Mouse (Mus musculus) layer of hippocampus, adult 8-10 months (tissue): ENCODE measurements around the gene Gm10272. TPM values are rescaled to one million over a fixed set of nuclear protein-coding genes. Genes with fewer than 3 reads are reported as not detected.
"Not testable (repeated sequence)": the region's sequence is repeated elsewhere in the genome, so short reads cannot be mapped to it uniquely, and the experiment has no call there.

Source experiments
- DNase-seq, 2 experiments: peaks; one replicate each; pipeline ENCODE4 v3.0.0; 2022; ENCODE audit warnings: low spot score in 2 of 2
- total RNA-seq, 4 experiments: library from RNA; stranded (reverse); gene quantifications; 2 replicates each; pipeline ENCODE4 v1.2.4; 2022

Gene Gm10272
- total RNA-seq, 4 experiments from 2014 or later = not detected

DNA sequence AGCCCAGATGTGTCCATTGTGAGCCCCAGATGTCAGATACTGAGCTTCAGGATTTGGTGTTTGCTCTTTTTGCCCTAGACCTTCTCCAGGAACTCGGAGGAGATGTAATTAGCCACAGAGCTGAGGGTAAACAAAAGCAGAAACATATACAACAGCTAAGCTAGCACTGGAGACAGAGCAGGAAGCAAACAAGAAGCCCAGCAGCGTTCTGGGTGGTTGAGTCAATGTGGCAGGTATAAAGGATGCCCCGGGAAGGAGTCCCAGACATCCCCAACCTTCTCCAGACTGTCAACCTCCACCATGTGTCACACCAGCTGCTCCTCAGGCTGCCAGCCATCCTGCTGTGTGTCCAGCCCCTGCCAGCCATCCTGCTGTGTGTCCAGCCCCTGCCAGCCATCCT lies 19.8 kb downstream of the Gm10272 start, which contains the start of gene Gm10100:
Gene Gm10100, plus strand, starts transcription at position 301 of the 400 bp plus-strand sequence.
- no peak for DNase-seq

DNA sequence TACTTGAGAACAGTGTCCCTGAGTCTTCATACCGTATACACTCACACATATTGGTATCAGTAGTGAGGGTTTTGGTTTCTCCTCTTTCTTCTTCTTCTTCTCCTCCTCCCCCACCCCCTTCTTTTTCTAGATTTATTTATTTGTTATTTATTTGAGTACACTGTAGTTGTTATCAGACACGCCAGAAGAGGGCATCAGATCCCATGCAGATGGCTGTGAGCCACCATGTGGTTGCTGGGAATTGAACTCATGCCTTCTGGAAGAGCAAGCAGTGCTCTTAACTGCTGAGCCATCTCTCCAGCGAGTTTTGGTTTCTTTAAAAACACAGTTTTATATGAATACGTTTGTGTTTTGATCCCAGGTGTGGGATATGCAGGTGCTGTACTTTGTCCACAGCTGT lies 21.9 kb downstream of the Gm10272 start:
- no peak for DNase-seq

DNA sequence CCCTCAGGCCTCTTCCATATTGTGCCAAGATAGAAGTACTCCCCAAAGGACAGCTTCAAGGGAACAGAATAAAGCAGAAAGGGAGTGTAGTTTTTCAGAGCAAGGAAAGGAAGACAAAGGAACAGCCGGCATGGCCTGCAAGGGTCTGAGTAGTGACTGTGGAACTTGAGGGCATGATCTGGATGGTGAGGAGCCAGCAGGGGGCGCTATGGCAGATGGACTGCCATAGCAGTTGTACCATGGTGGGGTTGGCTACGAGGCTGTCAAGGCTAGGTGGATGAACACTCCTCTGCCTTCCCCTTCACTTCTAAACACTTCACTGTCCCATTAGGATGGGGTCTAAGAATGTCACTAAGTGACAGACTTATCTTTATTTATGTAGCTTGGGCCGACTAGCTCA lies 22.8 kb downstream of the Gm10272 start:
- no peak for DNase-seq

DNA sequence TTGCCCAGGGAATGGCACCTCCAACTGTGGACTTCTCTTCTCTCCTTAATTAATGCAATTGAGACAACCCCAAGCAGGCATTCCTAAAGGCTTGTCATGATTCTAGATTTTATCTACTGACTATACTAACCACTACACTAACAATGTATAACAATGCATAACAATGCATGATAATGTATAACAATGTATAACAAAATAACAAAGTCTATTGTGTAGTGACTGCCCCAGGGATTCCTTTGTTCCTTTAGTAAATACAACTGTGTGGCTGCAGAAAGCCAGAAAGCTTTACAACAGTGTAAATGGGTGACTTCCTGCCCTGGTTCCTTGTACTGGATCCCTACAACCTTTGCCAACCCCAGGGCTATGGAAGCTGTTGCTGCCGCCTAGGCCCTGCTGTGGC lies 29.5 kb downstream of the Gm10272 start:
- DNase-seq = no peak

DNA sequence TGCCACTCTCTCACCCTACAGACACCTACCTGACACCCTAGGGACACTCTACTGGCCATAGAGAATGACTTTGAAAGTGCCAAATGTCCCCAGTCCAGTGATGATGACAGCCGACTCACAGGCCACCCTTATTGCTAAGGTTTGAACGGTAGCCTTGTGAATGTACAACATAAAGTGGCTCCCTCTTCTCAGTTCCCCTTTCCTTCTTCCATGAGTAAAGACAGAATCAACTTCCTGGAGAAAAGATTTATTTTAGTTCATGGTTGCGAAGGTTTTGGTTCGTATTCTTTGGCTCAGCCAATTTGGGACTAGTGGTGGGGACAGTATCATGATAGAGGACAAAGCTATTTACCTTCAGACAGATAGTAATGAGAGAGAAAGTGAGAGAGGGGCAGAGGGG lies 32.5 kb downstream of the Gm10272 start:
- no peak for DNase-seq

DNA sequence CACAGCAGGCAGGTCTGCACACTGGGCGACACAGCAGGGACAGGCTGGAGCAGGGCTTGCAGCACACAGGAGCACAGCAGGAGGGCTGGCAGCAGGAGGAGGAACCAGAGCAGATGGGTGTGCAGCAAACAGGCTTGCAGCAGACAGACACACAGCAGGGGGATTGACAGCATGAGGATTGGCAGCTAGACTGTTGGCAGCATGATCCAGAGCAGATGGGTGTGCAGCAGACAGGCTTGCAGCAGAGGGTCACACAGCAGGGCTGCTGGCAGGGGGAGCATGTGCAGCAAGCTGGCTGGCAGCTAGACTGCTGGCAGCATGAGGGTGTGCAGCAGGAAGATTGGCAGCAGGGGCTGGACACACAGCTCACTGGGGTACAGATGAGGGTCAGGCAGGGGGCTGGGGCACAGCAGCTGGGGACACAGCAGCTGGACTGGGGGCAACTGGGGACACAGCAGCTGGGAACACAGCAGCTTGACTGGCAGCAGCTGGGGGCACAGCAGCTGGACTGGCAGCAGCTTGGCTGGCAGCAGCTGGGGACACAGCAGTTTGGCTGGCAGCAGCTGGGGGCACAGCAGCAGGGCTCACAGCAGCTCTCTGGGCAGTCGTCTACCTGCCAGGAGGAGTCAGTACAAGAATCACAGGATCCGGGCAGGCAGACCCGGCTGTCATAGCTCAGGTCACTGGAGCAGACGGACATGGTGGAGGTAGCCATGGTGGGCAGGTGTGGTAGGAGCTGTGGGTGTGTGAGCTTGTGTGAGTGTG lies 35.7 kb downstream of the Gm10272 start, which contains the start of gene Gm18596:
Gene Gm18596, minus strand, starts transcription at position 715 of the 765 bp plus-strand sequence.
- not testable (repeated sequence) for DNase-seq

DNA sequence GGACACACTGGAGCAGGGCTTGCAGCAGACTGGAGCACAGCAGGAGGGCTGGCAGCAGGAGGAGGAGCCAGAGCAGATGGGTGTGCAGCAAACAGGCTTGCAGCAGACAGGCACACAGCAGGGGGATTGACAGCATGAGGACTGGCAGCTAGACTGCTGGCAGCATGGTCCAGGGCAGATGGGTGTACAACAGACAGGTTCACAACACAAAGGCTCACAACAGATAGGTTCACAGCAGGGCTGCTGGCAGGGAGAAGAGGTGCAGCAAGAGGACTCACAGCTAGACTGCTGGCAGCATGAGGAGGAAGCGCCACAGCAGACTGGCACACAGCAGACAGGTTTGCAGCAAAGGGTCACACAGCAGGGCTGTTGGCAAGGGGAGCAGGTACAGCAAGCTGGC lies 44.3 kb downstream of the Gm10272 start:
- DNase-seq = not testable (repeated sequence)

GRCm38 (mm10) chr10:77751254-77751653 lies 44.8 kb downstream of the Gm10272 start, which contains the start of gene Gm9736:
Gene Gm9736 (minus strand): TSS chr10:77751354.
- DNase-seq = not testable (repeated sequence)

DNA sequence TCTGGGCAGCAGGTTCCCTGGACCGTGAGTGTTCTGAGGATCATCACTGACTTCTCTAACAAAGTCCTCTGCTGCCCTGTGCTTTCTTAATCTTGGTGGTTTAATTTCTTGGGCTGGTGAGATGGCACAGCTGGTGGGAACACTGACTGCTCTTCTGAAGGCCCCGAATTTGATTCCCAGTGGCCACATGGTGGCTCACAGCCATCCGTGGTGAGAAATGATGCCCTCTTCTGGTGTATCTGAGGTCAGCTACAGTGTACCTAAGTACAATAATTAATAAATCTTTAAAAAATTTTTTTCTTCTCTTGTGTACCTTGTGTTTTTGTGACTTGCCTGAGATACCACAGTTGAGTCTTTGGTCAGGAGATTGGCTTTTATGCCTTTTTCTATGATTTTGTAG lies 45.9 kb downstream of the Gm10272 start:
- not testable (repeated sequence) for DNase-seq

DNA sequence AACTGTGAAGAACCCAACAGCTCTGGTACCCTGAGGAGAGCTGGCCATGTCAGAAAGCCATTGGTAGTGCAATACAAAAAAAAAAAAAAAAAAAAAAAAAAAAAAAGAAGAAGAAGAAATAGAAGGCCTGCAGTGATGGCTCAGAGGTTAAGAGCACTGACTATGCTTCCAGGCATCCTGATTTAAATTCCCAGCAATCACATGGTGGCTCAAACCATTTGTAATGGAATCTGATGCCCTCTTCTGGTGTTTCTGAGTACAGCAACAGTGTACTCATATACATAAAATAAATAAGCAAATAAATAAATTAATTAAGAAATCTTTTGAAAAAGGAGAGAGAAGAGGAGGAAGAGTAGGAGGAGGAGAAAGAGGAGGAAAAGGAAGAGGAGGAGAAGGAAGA lies 47.0 kb downstream of the Gm10272 start:
- DNase-seq = no peak

Other genes starting within 250 kb of the Gm10272 start
- gene Fam207a, start 190.8 kb upstream of the Gm10272 start, total RNA-seq = 10 to 100 TPM; 30.5 to 39.0 (median 31.9) TPM
- gene Itgb2, start 176.4 kb upstream of the Gm10272 start, total RNA-seq = 10 to 100 TPM in 2 of 4 experiments, 1 to 10 TPM in 2; 3.8 to 36.2 (median 15.3) TPM
- 10 to 100 TPM; 79.3 to 96.1 (median 86.9) TPM for gene Pttg1ip, start 124.9 kb upstream of the Gm10272 start, total RNA-seq
- 100 to 1,000 TPM; 144 to 152 (median 147) TPM for gene Sumo3, start 100.5 kb upstream of the Gm10272 start, total RNA-seq
- 10 to 100 TPM in 3 of 4 experiments, 1 to 10 TPM in 1; 7.6 to 33.3 (median 12.1) TPM for gene Gm49325, start 100.4 kb upstream of the Gm10272 start, total RNA-seq
- 10 to 100 TPM; 64.2 to 89.9 (median 76.6) TPM for gene Ube2g2, start 84.4 kb upstream of the Gm10272 start, total RNA-seq
- not detected for gene Tspear, start 20.1 kb upstream of the Gm10272 start, total RNA-seq
- not detected for gene Gm19402, start 15.9 kb upstream of the Gm10272 start, total RNA-seq
- not detected for gene Gm9508, start 9.4 kb upstream of the Gm10272 start, total RNA-seq
- gene Gm10024, start 4.8 kb downstream of the Gm10272 start, total RNA-seq = not detected
- gene Gm10142, start 9.2 kb downstream of the Gm10272 start, total RNA-seq = not detected
- not detected for gene Krtap12-1, start 14.0 kb downstream of the Gm10272 start, total RNA-seq
- not detected for gene Gm10100, start 19.9 kb downstream of the Gm10272 start, total RNA-seq
- gene Gm18596, start 36.0 kb downstream of the Gm10272 start, total RNA-seq = not detected
- not detected for gene Gm9736, start 44.7 kb downstream of the Gm10272 start, total RNA-seq
- not detected for gene Gm3233, start 53.1 kb downstream of the Gm10272 start, total RNA-seq
- not detected for gene Gm3238, start 64.7 kb downstream of the Gm10272 start, total RNA-seq
- not detected for gene Gm7138, start 70.3 kb downstream of the Gm10272 start, total RNA-seq
- gene Gm3250, start 75.9 kb downstream of the Gm10272 start, total RNA-seq = not detected
- not detected for gene Gm7137, start 81.6 kb downstream of the Gm10272 start, total RNA-seq
- not detected for gene Gm9639, start 88.5 kb downstream of the Gm10272 start, total RNA-seq
- not detected for gene Gm19668, start 92.5 kb downstream of the Gm10272 start, total RNA-seq
- not detected for gene Gm9507, start 105.2 kb downstream of the Gm10272 start, total RNA-seq
- not detected for gene Gm2696, start 108.1 kb downstream of the Gm10272 start, total RNA-seq
- not detected for gene Krtap10-4, start 120.5 kb downstream of the Gm10272 start, total RNA-seq
- not detected for gene Krtap10-10, start 129.3 kb downstream of the Gm10272 start, total RNA-seq
- not detected for gene Gm36176, start 140.2 kb downstream of the Gm10272 start, total RNA-seq
- gene Gm10318, start 146.2 kb downstream of the Gm10272 start, total RNA-seq = not detected
- not detected for gene Gm3285, start 155.3 kb downstream of the Gm10272 start, total RNA-seq
- gene Lrrc3, start 195.9 kb downstream of the Gm10272 start, total RNA-seq = 1 to 10 TPM; 4.5 to 7.7 (median 5.4) TPM